Mouse (Mus musculus): ENCODE measurements around the gene Clpb. TPM values are rescaled to one million over a fixed set of nuclear protein-coding genes. Genes with fewer than 3 reads are reported as not detected.
A peak's percentile ranks its signal among the peaks of the same experiment; 100 is the strongest.

Gene Clpb
- polyA plus RNA-seq, 1 experiment from 2014 or later: 29.4 TPM

DNA sequence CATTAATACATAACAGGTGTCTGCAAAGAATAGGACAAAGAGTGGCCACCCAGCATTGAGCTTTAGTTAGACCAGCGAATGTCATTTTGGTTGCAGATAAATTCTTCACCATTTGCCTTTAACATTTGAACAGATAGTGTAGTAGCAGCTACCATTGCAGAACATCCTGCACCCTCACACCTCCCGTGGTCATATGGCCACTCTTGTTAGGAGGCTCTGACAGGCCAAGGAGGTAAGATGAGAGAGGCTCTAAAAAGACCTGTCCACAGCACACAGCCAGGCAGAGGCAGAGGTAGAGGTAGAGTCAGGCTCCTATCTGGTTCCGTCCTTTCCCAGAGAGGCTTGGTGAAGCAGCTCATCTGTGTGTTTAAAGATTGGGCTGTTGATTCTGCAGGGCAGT lies 17.5 kb downstream of the Clpb start:
- H3K4me2 ChIP-seq (replicated peaks; ENCODE audit: low read depth, low read length): no peak overlapping the region
- 79% methylated on average over 3 of the region's 3 CpGs for WGBS
- H3K27ac ChIP-seq (ENCODE audit: low read depth, low read length): no peak overlapping the region
- H3K4me1 ChIP-seq (replicated peaks; ENCODE audit: control insufficient read depth, insufficient read depth, low read length): peaks cover 15% of the 10 kb centered on the region
- H3K9ac ChIP-seq (ENCODE audit: low read depth, low read length): no peak overlapping the region
- H3K27me3 ChIP-seq (ENCODE audit: control insufficient read depth, insufficient read depth, low read length): no peaks in the 10 kb centered on the region
- no peak for DNase-seq (ENCODE audit: low spot score)
- H3K4me3 ChIP-seq (ENCODE audit: low read depth, low read length): no peak overlapping the region
- no peaks in the 10 kb centered on the region for H3K9me3 ChIP-seq (ENCODE audit: control insufficient read depth, low read length)
- no peaks in the 10 kb centered on the region for H3K36me3 ChIP-seq (ENCODE audit: control insufficient read depth, insufficient read depth, low read length)
- no peak for ATAC-seq (ENCODE audit: low FRiP score)

DNA sequence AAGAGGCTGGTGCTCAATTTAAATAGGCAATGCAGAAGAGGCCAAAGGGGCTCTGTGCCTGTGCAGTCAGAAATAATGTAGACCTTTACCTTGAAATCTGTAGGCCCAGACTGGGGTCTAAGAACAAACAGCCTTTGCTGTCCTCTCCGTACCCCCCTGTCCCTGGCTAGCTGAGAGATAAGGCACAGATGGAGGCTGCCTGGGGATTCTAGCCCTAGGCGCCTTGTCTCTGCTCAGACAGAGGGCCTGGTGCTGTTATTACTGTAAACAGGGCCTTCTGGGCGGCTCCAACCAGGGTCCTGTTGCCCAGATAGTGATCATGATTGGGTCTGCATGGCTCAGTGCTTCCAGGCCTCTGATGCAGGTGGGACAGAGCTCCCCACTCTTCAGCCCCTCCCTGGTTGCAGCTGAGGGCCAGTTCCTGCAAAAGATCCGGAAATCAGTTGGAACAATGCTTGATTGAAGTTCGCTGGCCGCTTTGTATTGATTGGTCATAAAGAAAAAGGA lies 18.2 kb downstream of the Clpb start:
- Histone ChIP-seq H3K36me3 (ENCODE audit: control insufficient read depth, insufficient read depth, low read length) (no peaks in the 10 kb centered on the region), H3K27me3 (ENCODE audit: control insufficient read depth, insufficient read depth, low read length) (no peaks in the 10 kb centered on the region), H3K27ac (ENCODE audit: low read depth, low read length) (no peak overlapping the region), H3K4me3 (ENCODE audit: low read depth, low read length) (no peak overlapping the region), H3K4me1 (replicated peaks; ENCODE audit: control insufficient read depth, insufficient read depth, low read length) (peaks cover 12% of the 10 kb centered on the region), H3K9ac (ENCODE audit: low read depth, low read length) (no peak overlapping the region), H3K9me3 (ENCODE audit: control insufficient read depth, low read length) (no peaks in the 10 kb centered on the region), H3K4me2 (replicated peaks; ENCODE audit: low read depth, low read length) (no peak overlapping the region)
- 34% methylated on average over 6 of the region's 6 CpGs for WGBS
- DNase-seq (ENCODE audit: low spot score) (no peak), ATAC-seq (ENCODE audit: low FRiP score) (no peak)

DNA sequence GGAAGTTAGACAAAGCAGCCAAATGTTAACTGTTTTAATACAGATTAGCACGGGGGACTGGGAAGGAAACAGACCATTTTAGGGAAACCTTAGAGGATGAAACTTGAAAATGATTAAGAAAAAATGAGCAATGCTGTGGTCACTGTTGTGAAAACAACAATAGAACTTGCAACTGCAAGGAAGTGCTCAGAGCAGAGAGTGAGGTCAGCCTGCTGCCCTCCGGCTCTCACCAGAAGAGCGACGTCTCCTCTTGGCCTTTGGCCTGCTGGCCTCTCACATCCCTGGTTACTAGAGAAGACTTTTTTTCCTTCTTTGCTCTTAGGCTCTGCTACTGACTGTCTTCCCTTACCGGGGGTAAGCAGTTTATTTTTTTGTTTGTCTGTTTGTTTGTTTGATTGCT lies 19.5 kb downstream of the Clpb start:
- no peaks in the 10 kb centered on the region for H3K27me3 ChIP-seq (ENCODE audit: control insufficient read depth, insufficient read depth, low read length)
- H3K9me3 ChIP-seq (ENCODE audit: control insufficient read depth, low read length): no peaks in the 10 kb centered on the region
- no peaks in the 10 kb centered on the region for H3K36me3 ChIP-seq (ENCODE audit: control insufficient read depth, insufficient read depth, low read length)
- 35% methylated on average over 5 of the region's 5 CpGs for WGBS
- no peak overlapping the region for H3K4me2 ChIP-seq (replicated peaks; ENCODE audit: low read depth, low read length)
- no peak overlapping the region for H3K4me3 ChIP-seq (ENCODE audit: low read depth, low read length)
- ATAC-seq (ENCODE audit: low FRiP score) (no peak), DNase-seq (ENCODE audit: low spot score) (no peak)
- no peak overlapping the region for H3K27ac ChIP-seq (ENCODE audit: low read depth, low read length)
- peaks cover 6% of the 10 kb centered on the region; the same call in 1 of the 2 replicates for H3K4me1 ChIP-seq (replicated peaks; ENCODE audit: control insufficient read depth, insufficient read depth, low read length)
- H3K9ac ChIP-seq (ENCODE audit: low read depth, low read length): no peak overlapping the region

DNA sequence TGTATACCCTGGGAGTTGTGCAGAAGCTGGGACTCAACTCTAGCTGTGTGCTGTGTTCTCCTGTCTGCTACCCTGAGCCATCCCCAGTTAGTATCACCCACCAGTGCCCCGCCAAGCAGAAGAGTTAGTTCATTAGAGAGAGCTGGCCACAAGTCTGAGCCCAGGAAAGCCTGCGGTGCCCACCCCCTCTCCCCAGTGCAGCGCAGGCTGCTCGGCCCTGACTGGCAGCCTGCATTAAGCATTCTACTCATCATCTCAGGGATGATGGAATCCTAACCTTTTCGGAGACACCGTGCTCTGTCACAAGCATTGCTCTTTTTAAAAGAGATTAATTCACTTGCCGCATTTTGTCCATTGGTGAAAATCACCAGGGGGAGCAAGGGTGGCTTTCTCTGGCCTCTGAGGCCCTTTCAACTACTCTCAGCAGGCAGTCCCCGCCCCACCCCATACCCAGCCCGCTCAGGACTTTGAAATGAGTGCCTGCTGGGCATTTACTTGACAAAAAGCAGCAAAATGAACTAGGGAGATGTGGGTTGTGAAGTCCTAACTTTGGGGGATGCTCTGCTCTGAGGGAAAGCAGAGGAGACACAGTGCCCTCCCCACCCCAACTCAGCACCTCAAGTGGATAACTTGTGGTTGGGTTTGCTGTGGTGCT lies 20.7 kb downstream of the Clpb start:
- no peak overlapping the region for H3K27ac ChIP-seq (ENCODE audit: low read depth, low read length)
- ATAC-seq (ENCODE audit: low FRiP score): peak; percentile 55; the same call in 1 of the 2 replicates
- no peak overlapping the region for H3K9ac ChIP-seq (ENCODE audit: low read depth, low read length)
- no peaks in the 10 kb centered on the region for H3K27me3 ChIP-seq (ENCODE audit: control insufficient read depth, insufficient read depth, low read length)
- 6% methylated on average over 9 of the region's 9 CpGs for WGBS
- H3K4me2 ChIP-seq (replicated peaks; ENCODE audit: low read depth, low read length): no peak overlapping the region
- no peaks in the 10 kb centered on the region for H3K9me3 ChIP-seq (ENCODE audit: control insufficient read depth, low read length)
- H3K4me3 ChIP-seq (ENCODE audit: low read depth, low read length): no peak overlapping the region
- no peaks in the 10 kb centered on the region for H3K36me3 ChIP-seq (ENCODE audit: control insufficient read depth, insufficient read depth, low read length)
- peaks cover 6% of the 10 kb centered on the region; the same call in 1 of the 2 replicates for H3K4me1 ChIP-seq (replicated peaks; ENCODE audit: control insufficient read depth, insufficient read depth, low read length)
- no peak for DNase-seq (ENCODE audit: low spot score)

DNA sequence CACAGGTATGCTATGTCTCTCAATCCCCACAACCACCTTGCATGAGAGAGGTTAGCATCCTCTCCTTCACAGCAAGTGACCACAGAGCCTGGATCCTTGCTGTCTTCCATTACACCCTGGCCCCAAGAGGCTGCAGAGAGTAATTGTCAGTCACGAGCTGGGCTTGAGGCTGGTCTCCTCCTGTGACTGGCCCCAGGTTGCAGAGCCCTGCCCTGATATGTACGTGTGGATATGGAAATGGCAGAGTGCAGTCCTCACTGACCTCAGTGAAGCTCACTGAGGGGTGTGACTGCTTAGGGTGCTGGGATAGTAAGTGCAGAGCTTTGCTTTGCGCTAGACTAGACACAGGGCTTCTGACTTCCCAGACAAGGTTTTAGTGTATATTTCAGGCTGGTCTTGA lies 21.2 kb downstream of the Clpb start:
- no peak for DNase-seq (ENCODE audit: low spot score)
- WGBS: 43% methylated on average over 3 of the region's 3 CpGs
- Histone ChIP-seq H3K4me1 (replicated peaks; ENCODE audit: control insufficient read depth, insufficient read depth, low read length) (peaks cover 6% of the 10 kb centered on the region; the same call in 1 of the 2 replicates), H3K27ac (ENCODE audit: low read depth, low read length) (no peak overlapping the region), H3K36me3 (ENCODE audit: control insufficient read depth, insufficient read depth, low read length) (no peaks in the 10 kb centered on the region), H3K9ac (ENCODE audit: low read depth, low read length) (no peak overlapping the region), H3K9me3 (ENCODE audit: control insufficient read depth, low read length) (no peaks in the 10 kb centered on the region), H3K27me3 (ENCODE audit: control insufficient read depth, insufficient read depth, low read length) (no peaks in the 10 kb centered on the region), H3K4me2 (replicated peaks; ENCODE audit: low read depth, low read length) (no peak overlapping the region), H3K4me3 (ENCODE audit: low read depth, low read length) (no peak overlapping the region)
- ATAC-seq (ENCODE audit: low FRiP score): no peak

- 95% methylated on average over 2 of the region's 2 CpGs for whole genome bisulfite sequencing
- Histone ChIP-seq H3K4me1 (replicated peaks; ENCODE audit: control insufficient read depth, insufficient read depth, low read length) (peaks cover 6% of the 10 kb centered on the region; the same call in 1 of the 2 replicates), H3K27me3 (ENCODE audit: control insufficient read depth, insufficient read depth, low read length) (no peaks in the 10 kb centered on the region), H3K4me2 (replicated peaks; ENCODE audit: low read depth, low read length) (no peak overlapping the region), H3K4me3 (ENCODE audit: low read depth, low read length) (no peak overlapping the region), H3K9ac (ENCODE audit: low read depth, low read length) (no peak overlapping the region), H3K9me3 (ENCODE audit: control insufficient read depth, low read length) (no peaks in the 10 kb centered on the region), H3K27ac (ENCODE audit: low read depth, low read length) (no peak overlapping the region), H3K36me3 (ENCODE audit: control insufficient read depth, insufficient read depth, low read length) (no peaks in the 10 kb centered on the region)
- ATAC-seq (ENCODE audit: low FRiP score) (no peak), DNase-seq (ENCODE audit: low spot score) (no peak)
Observed at GRCm38 (mm10) chr7:101687144-101687543, 23.7 kb downstream of the Clpb start.

DNA sequence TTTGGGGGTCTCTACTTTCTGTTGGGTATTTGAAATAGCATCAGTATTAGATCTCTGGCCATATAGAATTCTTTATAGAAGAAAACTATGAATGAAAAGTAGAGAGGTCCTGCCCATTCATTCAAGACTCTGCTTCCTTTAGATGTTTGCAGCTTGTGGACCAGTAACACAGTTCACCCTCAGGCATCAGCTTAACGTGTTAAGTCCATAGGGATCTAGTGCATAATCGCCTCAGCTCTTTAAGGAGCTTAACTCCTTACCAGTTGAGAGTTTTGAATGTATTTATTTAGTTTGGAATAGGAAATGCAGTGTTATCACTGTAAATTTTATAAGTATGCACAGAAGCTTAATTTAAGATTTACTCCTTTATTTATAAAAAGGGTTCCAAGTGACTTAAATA lies 27.0 kb downstream of the Clpb start:
- 68% methylated on average over 2 of the region's 2 CpGs for WGBS
- Histone ChIP-seq H3K9ac (ENCODE audit: low read depth, low read length) (no peak overlapping the region), H3K9me3 (ENCODE audit: control insufficient read depth, low read length) (no peaks in the 10 kb centered on the region), H3K27me3 (ENCODE audit: control insufficient read depth, insufficient read depth, low read length) (no peaks in the 10 kb centered on the region), H3K4me2 (replicated peaks; ENCODE audit: low read depth, low read length) (no peak overlapping the region), H3K36me3 (ENCODE audit: control insufficient read depth, insufficient read depth, low read length) (no peaks in the 10 kb centered on the region), H3K4me1 (replicated peaks; ENCODE audit: control insufficient read depth, insufficient read depth, low read length) (no peaks in the 10 kb centered on the region), H3K4me3 (ENCODE audit: low read depth, low read length) (no peak overlapping the region), H3K27ac (ENCODE audit: low read depth, low read length) (no peak overlapping the region)
- DNase-seq (ENCODE audit: low spot score) (no peak), ATAC-seq (ENCODE audit: low FRiP score) (no peak)

- no peak for ATAC-seq (ENCODE audit: low FRiP score)
- Histone ChIP-seq H3K27me3 (ENCODE audit: control insufficient read depth, insufficient read depth, low read length) (no peaks in the 10 kb centered on the region), H3K4me2 (replicated peaks; ENCODE audit: low read depth, low read length) (no peak overlapping the region), H3K4me3 (ENCODE audit: low read depth, low read length) (no peak overlapping the region), H3K27ac (ENCODE audit: low read depth, low read length) (no peak overlapping the region), H3K4me1 (replicated peaks; ENCODE audit: control insufficient read depth, insufficient read depth, low read length) (no peaks in the 10 kb centered on the region), H3K36me3 (ENCODE audit: control insufficient read depth, insufficient read depth, low read length) (no peaks in the 10 kb centered on the region), H3K9me3 (ENCODE audit: control insufficient read depth, low read length) (no peaks in the 10 kb centered on the region), H3K9ac (ENCODE audit: low read depth, low read length) (no peak overlapping the region)
- WGBS: 87% methylated on average over 8 of the region's 8 CpGs
- DNase-seq (ENCODE audit: low spot score): no peak
Observed at GRCm38 (mm10) chr7:101691863-101692262, 28.4 kb downstream of the Clpb start.

DNA sequence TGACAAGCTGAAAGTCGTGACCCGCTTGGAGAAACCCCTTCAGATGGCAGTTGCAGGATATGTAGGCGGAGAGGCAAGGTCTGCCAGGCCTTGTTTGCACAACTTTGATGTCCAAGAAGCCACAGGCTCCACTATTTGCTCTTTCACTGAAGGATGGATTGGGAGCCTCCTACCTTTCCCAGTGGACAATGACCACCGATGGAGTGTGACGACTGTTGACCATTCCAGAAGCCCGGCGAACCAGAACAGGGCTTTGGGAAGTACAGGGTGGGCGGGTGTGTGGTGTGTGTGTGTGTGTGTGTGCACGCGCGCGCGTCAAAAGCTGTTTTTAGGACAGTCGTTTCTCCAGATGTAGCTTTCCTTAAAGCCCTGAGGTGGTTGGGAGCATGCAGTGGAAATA lies 29.0 kb downstream of the Clpb start:
- no peak overlapping the region for H3K9ac ChIP-seq (ENCODE audit: low read depth, low read length)
- no peaks in the 10 kb centered on the region for H3K36me3 ChIP-seq (ENCODE audit: control insufficient read depth, insufficient read depth, low read length)
- no peaks in the 10 kb centered on the region for H3K9me3 ChIP-seq (ENCODE audit: control insufficient read depth, low read length)
- ATAC-seq (ENCODE audit: low FRiP score): no peak
- H3K27me3 ChIP-seq (ENCODE audit: control insufficient read depth, insufficient read depth, low read length): no peaks in the 10 kb centered on the region
- no peaks in the 10 kb centered on the region for H3K4me1 ChIP-seq (replicated peaks; ENCODE audit: control insufficient read depth, insufficient read depth, low read length)
- 57% methylated on average over 14 of the region's 14 CpGs for WGBS
- DNase-seq (ENCODE audit: low spot score): no peak
- no peak overlapping the region for H3K4me2 ChIP-seq (replicated peaks; ENCODE audit: low read depth, low read length)
- H3K27ac ChIP-seq (ENCODE audit: low read depth, low read length): no peak overlapping the region
- no peak overlapping the region for H3K4me3 ChIP-seq (ENCODE audit: low read depth, low read length)

Measured in hindbrain, embryonic 11.5 days (tissue).